Mouse (Mus musculus): ENCODE data around the gene Il21r. TPM values are rescaled to one million over a fixed set of nuclear protein-coding genes. Genes with fewer than 3 reads are reported as not detected.

Gene Il21r
- 2.0 and 3.5 TPM in 2 replicates for total RNA-seq (2023)

DNA sequence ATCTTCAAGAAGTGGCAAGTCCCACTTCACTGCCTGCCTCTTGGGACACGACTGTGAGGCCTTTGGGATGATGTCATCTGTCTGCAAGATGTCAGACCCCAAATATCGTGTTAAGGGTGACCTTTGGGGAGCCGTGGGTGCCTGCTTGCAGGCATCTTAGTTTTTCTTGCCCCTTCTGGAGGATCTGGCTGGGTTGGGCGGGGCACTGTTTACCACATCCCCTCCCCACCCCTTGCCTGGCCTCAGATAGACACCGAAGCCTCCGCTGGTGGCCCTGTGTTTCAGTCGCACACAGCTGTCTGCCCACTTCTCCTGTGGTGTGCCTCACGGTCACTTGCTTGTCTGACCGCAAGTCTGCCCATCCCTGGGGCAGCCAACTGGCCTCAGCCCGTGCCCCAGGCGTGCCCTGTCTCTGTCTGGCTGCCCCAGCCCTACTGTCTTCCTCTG is at the start of gene Il21r:
Il21r (plus strand) TSS at position 245 of the 447 bp plus-strand sequence.

Other genes starting within 250 kb of the Il21r start
- 2.4 and 4.5 TPM in 2 replicates for gene Kdm8, start 158.8 kb upstream of the Il21r start, total RNA-seq (2023)
- gene Nsmce1, start 111.8 kb upstream of the Il21r start, total RNA-seq (2023) = 13.8 and 16.2 TPM in 2 replicates
- gene Il4ra, start 51.3 kb upstream of the Il21r start, total RNA-seq (2023) = 51.5 and 57.2 TPM in 2 replicates
- gene Gtf3c1, start 104.4 kb downstream of the Il21r start, total RNA-seq (2023) = 38.9 and 46.4 TPM in 2 replicates
- 19.8 and 21.3 TPM in 2 replicates for gene D430042O09Rik, start 104.5 kb downstream of the Il21r start, total RNA-seq (2023)

Data from neutrophil, adult 65 days (primary cell).